In the genomic region with DNA sequence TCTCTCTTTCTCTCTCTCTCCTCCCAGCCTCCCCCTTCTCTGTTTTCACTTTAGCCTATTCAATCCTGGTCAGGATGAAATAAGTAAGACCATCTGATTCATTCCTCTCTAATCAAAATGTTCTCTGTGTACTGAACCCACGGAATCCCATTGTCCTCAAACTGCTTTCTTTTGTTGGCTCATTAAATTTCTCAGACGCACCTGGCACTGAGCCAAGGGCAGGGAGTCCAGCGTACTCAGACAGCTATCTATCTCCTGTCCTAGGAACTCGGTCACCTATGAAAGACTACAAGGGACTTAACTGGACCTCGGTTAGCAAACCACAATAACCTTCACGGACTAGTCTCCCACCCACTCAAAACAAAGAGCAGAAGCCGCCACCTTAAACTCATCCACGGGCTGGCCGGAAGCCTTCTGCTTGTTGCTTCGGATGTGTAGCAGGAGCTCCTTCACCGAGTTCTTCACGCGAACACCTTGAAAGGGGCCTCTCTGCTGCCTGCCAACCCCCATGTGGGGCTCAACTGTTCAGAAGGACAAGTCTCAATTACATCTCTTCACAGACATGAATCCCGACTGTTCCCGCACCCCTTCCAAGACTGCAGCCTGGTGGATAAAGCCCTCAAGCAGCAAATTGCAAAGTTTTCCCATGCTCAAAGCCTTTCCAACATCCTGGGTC, we compare ENCODE assay signal across 8 mouse cellular contexts. TPM values are rescaled to one million over a fixed set of nuclear protein-coding genes. Genes with fewer than 3 reads are reported as not detected.
DNase-seq lines count a peak whose midpoint lies in the region; ATAC-seq lines count a peak whose summit lies in the region.

No protein-coding gene starts in this region.

- ATAC-seq in midbrain, embryonic 16.5 days, result no peak
- ATAC-seq in midbrain, embryonic 13.5 days, result no peak
- no peak for ATAC-seq in megakaryocyte progenitor cell, adult 5-6 weeks (replicated peaks; ENCODE audit: poor library complexity)

- no peaks in the 10 kb centered on the region for H3K27me3 ChIP-seq in midbrain, embryonic 16.5 days (ENCODE audit: control insufficient read depth, insufficient read depth, low read depth, low read length)
- peaks cover 27% of the 10 kb centered on the region for H3K27me3 ChIP-seq in midbrain, embryonic 13.5 days

- H3K36me3 ChIP-seq in midbrain, embryonic 16.5 days (ENCODE audit: control insufficient read depth, insufficient read depth, low read length), result peaks cover 13% of the 10 kb centered on the region
- peaks cover 22% of the 10 kb centered on the region for H3K36me3 ChIP-seq in midbrain, embryonic 13.5 days
- H3K36me3 ChIP-seq in macrophage (ENCODE audit: inconsistent target), result peaks cover 40% of the 10 kb centered on the region

- H3K9me3 ChIP-seq in midbrain, embryonic 16.5 days (replicated peaks; ENCODE audit: control insufficient read depth, low read length, poor library complexity, severe bottlenecking), result no peaks in the 10 kb centered on the region; the same call in 1 of the 2 replicates
- H3K9me3 ChIP-seq in midbrain, embryonic 13.5 days, result no peaks in the 10 kb centered on the region; the same call in 1 of the 2 replicates

- peaks cover 12% of the 10 kb centered on the region for H3K4me1 ChIP-seq in midbrain, embryonic 16.5 days (ENCODE audit: control insufficient read depth, insufficient read depth, low read length)
- H3K4me1 ChIP-seq in midbrain, embryonic 13.5 days (replicated peaks), result peaks cover 28% of the 10 kb centered on the region

- peaks cover 57% of the 10 kb centered on the region for H3K79me2 ChIP-seq in macrophage (ENCODE audit: inconsistent target)

- H3K4me3 ChIP-seq in midbrain, embryonic 16.5 days (ENCODE audit: low read depth, low read length), result no peak overlapping the region
- no peak overlapping the region for H3K4me3 ChIP-seq in midbrain, embryonic 13.5 days (replicated peaks)
- H3K4me3 ChIP-seq in macrophage (ENCODE audit: inconsistent target), result peak overlapping the region; percentile 72

- 65% methylated on average over 15 of the region's 15 CpGs for whole genome bisulfite sequencing in midbrain, embryonic 16.5 days
- 64% methylated on average over 15 of the region's 15 CpGs for WGBS in midbrain, embryonic 13.5 days
- WGBS in macrophage (ENCODE audit: missing documents), result 51% methylated on average over 15 of the region's 15 CpGs

- no peak overlapping the region for H3K9ac ChIP-seq in midbrain, embryonic 16.5 days (ENCODE audit: low read depth, low read length)
- H3K9ac ChIP-seq in midbrain, embryonic 13.5 days (replicated peaks), result no peak overlapping the region

- no peak overlapping the region for H3K27ac ChIP-seq in midbrain, embryonic 16.5 days (ENCODE audit: low read length)
- H3K27ac ChIP-seq in midbrain, embryonic 13.5 days, result no peak overlapping the region
- H3K27ac ChIP-seq in macrophage, result no peak overlapping the region

- H3K4me2 ChIP-seq in midbrain, embryonic 16.5 days (ENCODE audit: low read length), result peak overlapping the region; percentile 24; the same call in 1 of the 2 replicates
- H3K4me2 ChIP-seq in midbrain, embryonic 13.5 days (replicated peaks), result no peak overlapping the region; the same call in 1 of the 2 replicates

- peak; percentile 78 for DNase-seq in adrenal gland, postnatal 14 days
- peak; percentile 67 for DNase-seq in heart, adult 8-10 months (ENCODE audit: low spot score)
- DNase-seq in kidney, adult 9 months, result peak; percentile 79
- no peak for DNase-seq in yolk sac, embryonic 10.5 days (ENCODE audit: low spot score)

RNA-seq across cellular contexts. Expression of gene Nfkbiz, which starts 19.4 kb away (rescaled TPM):
- polyA plus RNA-seq in midbrain, embryonic 16.5 days (2015; fragmentation: Nextera tagmentation; extraction: Ambion mirVana), result 1.1 and 1.3 TPM in 2 replicates
- polyA plus RNA-seq in midbrain, embryonic 13.5 days (2015; fragmentation: Nextera tagmentation; extraction: Ambion mirVana), result 0.89 and 0.98 TPM in 2 replicates
- 8.6 and 9.9 TPM in 2 replicates for total RNA-seq in adrenal gland, postnatal 14 days (2021)
- 1 to 10 TPM; 1.9 to 2.3 (median 2.1) TPM for total RNA-seq in heart, adult 8-10 months (2022)
- total RNA-seq in macrophage (2018; cell fraction: chromatin; rRNA removed), result 1,000 to 10,000 TPM in 8 of 26 experiments, 100 to 1,000 TPM in 12, 10 to 100 TPM in 6; 25.5 to 2,554 (median 658) TPM
- 1,000 to 10,000 TPM in 3 of 26 experiments, 100 to 1,000 TPM in 14, 10 to 100 TPM in 7, 1 to 10 TPM in 2; 5.7 to 1,436 (median 318) TPM for total RNA-seq in macrophage (2018; cell fraction: cytosol; rRNA removed)
- total RNA-seq in macrophage (2018; cell fraction: nucleus; rRNA removed), result 1,000 to 10,000 TPM in 12 of 26 experiments, 100 to 1,000 TPM in 10, 10 to 100 TPM in 4; 23.7 to 2,534 (median 904) TPM
- 3.7 to 10.8 TPM (median 4.2 TPM) in 3 replicates for polyA plus RNA-seq in macrophage (2018)
- total RNA-seq in megakaryocyte progenitor cell, adult 5-6 weeks (2015), result 12.3 and 24.5 TPM in 2 replicates
- 8.0 and 13.7 TPM in 2 replicates for total RNA-seq in megakaryocyte progenitor cell, adult 5-6 weeks (2017)
